Mouse (Mus musculus) liver, adult (tissue): ENCODE results near the gene Rarb.
A peak's percentile ranks its signal among the peaks of the same experiment; 100 is the strongest.

Experiments used
- GATA4 ChIP-seq: IDR thresholded peaks from 2 replicates; pipeline ENCODE4 v1.6.1; 2014; ENCODE audit warnings: mild to moderate bottlenecking, low read length; ENCODE audit not compliant: insufficient replicate concordance

The Rarb gene

GRCm38 (mm10) chr14:16569506-16570001 is 249.4 kb downstream of the Rarb start:
- no peak for TF ChIP-seq GATA4

- no peak for TF ChIP-seq GATA4
Measured at GRCm38 (mm10) chr14:16566920-16567319, 252.0 kb downstream of the Rarb start.

- TF ChIP-seq GATA4, result no peak
Measured at GRCm38 (mm10) chr14:16563912-16564311, 255.0 kb downstream of the Rarb start.

- peak; percentile 73; the same call in 1 of the 2 replicates for TF ChIP-seq GATA4
Measured at GRCm38 (mm10) chr14:16561496-16562170, 257.3 kb downstream of the Rarb start.

GRCm38 (mm10) chr14:16559294-16560217 is 259.4 kb downstream of the Rarb start:
- no peak for TF ChIP-seq GATA4

- TF ChIP-seq GATA4, result no peak
Measured at GRCm38 (mm10) chr14:16558033-16558432, 260.9 kb downstream of the Rarb start.

- no peak for TF ChIP-seq GATA4
Measured at GRCm38 (mm10) chr14:16554643-16555459, 264.1 kb downstream of the Rarb start.

GRCm38 (mm10) chr14:16554319-16554642 is 264.7 kb downstream of the Rarb start:
- no peak for TF ChIP-seq GATA4

- no peak for TF ChIP-seq GATA4
Measured at GRCm38 (mm10) chr14:16552293-16552692, 266.7 kb downstream of the Rarb start.

GRCm38 (mm10) chr14:16551843-16552242 is 267.1 kb downstream of the Rarb start:
- TF ChIP-seq GATA4, result no peak

- no peak for TF ChIP-seq GATA4
Measured at GRCm38 (mm10) chr14:16548200-16548576, 270.8 kb downstream of the Rarb start.

GRCm38 (mm10) chr14:16547492-16548199 is 271.3 kb downstream of the Rarb start:
- TF ChIP-seq GATA4, result no peak

- TF ChIP-seq GATA4, result no peak
Measured at GRCm38 (mm10) chr14:16544995-16545394, 274.0 kb downstream of the Rarb start.

- no peak for TF ChIP-seq GATA4
Measured at GRCm38 (mm10) chr14:16541641-16542040, 277.3 kb downstream of the Rarb start.

GRCm38 (mm10) chr14:16537433-16537832 is 281.5 kb downstream of the Rarb start:
- TF ChIP-seq GATA4, result no peak

- no peak for TF ChIP-seq GATA4
Measured at GRCm38 (mm10) chr14:16528631-16529030, 290.3 kb downstream of the Rarb start.
